Mouse (Mus musculus): ENCODE data around the gene Oaf. TPM values are rescaled to one million over a fixed set of nuclear protein-coding genes. Genes with fewer than 3 reads are reported as not detected.

The Oaf gene
- polyA plus RNA-seq, 1 experiment from 2014 or later: 41.2 TPM

GRCm38 (mm10) chr9:43242432-43242831 is 2.7 kb upstream of the Oaf start:
- no peaks in the 10 kb centered on the region for H3K9me3 ChIP-seq (ENCODE audit: control insufficient read depth, low read length)
- no peak overlapping the region for H3K4me2 ChIP-seq (ENCODE audit: low read length)
- no peak for ATAC-seq (ENCODE audit: insufficient number of reproducible peaks, insufficient read depth, low FRiP score, low read depth)
- H3K27ac ChIP-seq (replicated peaks in 1 of 2; ENCODE audit: control insufficient read depth in 1 of 2, insufficient read depth in 1 of 2, low read depth in 2 of 2, low read length in 2 of 2): no peak overlapping the region
- H3K27me3 ChIP-seq (ENCODE audit: control insufficient read depth, insufficient read depth, low read length): no peaks in the 10 kb centered on the region
- H3K4me1 ChIP-seq (ENCODE audit: control insufficient read depth in 2 of 2, insufficient read depth in 2 of 2, low read length in 2 of 2): peaks cover 25 to 32% of the 10 kb centered on the region in 2 experiments
- no peak overlapping the region for H3K9ac ChIP-seq (ENCODE audit: low read length)
- H3K4me3 ChIP-seq (ENCODE audit: control insufficient read depth in 1 of 2, insufficient read depth in 1 of 2, low read depth in 1 of 2, low read length in 2 of 2): no peak overlapping the region
- 78% methylated on average over 5 of the region's 5 CpGs for WGBS
- no peaks in the 10 kb centered on the region for H3K36me3 ChIP-seq (ENCODE audit: control insufficient read depth, insufficient read depth, low read length)

GRCm38 (mm10) chr9:43241970-43242369 is 2.3 kb upstream of the Oaf start:
- Histone ChIP-seq H3K27me3 (ENCODE audit: control insufficient read depth, insufficient read depth, low read length) (no peaks in the 10 kb centered on the region), H3K4me3 (ENCODE audit: control insufficient read depth in 1 of 2, insufficient read depth in 1 of 2, low read depth in 1 of 2, low read length in 2 of 2) (no peak overlapping the region), H3K4me1 (ENCODE audit: control insufficient read depth in 2 of 2, insufficient read depth in 2 of 2, low read length in 2 of 2) (peaks cover 27 to 32% of the 10 kb centered on the region in 2 experiments), H3K27ac (replicated peaks in 1 of 2; ENCODE audit: control insufficient read depth in 1 of 2, insufficient read depth in 1 of 2, low read depth in 2 of 2, low read length in 2 of 2) (no peak overlapping the region), H3K4me2 (ENCODE audit: low read length) (no peak overlapping the region), H3K9ac (ENCODE audit: low read length) (no peak overlapping the region), H3K9me3 (ENCODE audit: control insufficient read depth, low read length) (no peaks in the 10 kb centered on the region), H3K36me3 (ENCODE audit: control insufficient read depth, insufficient read depth, low read length) (no peaks in the 10 kb centered on the region)
- WGBS: 83% methylated on average over 8 of the region's 8 CpGs
- ATAC-seq (ENCODE audit: insufficient number of reproducible peaks, insufficient read depth, low FRiP score, low read depth): no peak

GRCm38 (mm10) chr9:43241291-43241690 is 1.6 kb upstream of the Oaf start:
- Histone ChIP-seq H3K9me3 (ENCODE audit: control insufficient read depth, low read length) (no peaks in the 10 kb centered on the region), H3K9ac (ENCODE audit: low read length) (no peak overlapping the region), H3K36me3 (ENCODE audit: control insufficient read depth, insufficient read depth, low read length) (0 out of 2 replicates have a peak, but pooled peaks cover 3% of the 10 kb centered on the region), H3K4me2 (ENCODE audit: low read length) (no peak overlapping the region), H3K4me1 (ENCODE audit: control insufficient read depth in 2 of 2, insufficient read depth in 2 of 2, low read length in 2 of 2) (peaks cover 23 to 30% of the 10 kb centered on the region in 2 experiments), H3K27ac (replicated peaks in 1 of 2; ENCODE audit: control insufficient read depth in 1 of 2, insufficient read depth in 1 of 2, low read depth in 2 of 2, low read length in 2 of 2) (no peak overlapping the region), H3K27me3 (ENCODE audit: control insufficient read depth, insufficient read depth, low read length) (no peaks in the 10 kb centered on the region), H3K4me3 (ENCODE audit: control insufficient read depth in 1 of 2, insufficient read depth in 1 of 2, low read depth in 1 of 2, low read length in 2 of 2) (no peak overlapping the region)
- no peak for ATAC-seq (ENCODE audit: insufficient number of reproducible peaks, insufficient read depth, low FRiP score, low read depth)
- WGBS: 59% methylated on average over 4 of the region's 4 CpGs

GRCm38 (mm10) chr9:43240594-43240900 is 836 bp upstream of the Oaf start:
- Histone ChIP-seq H3K9me3 (ENCODE audit: control insufficient read depth, low read length) (no peaks in the 10 kb centered on the region), H3K36me3 (ENCODE audit: control insufficient read depth, insufficient read depth, low read length) (0 out of 2 replicates have a peak, but pooled peaks cover 3% of the 10 kb centered on the region), H3K27ac (replicated peaks in 1 of 2; ENCODE audit: control insufficient read depth in 1 of 2, insufficient read depth in 1 of 2, low read depth in 2 of 2, low read length in 2 of 2) (peak overlapping the region; percentile 71 to 85), H3K27me3 (ENCODE audit: control insufficient read depth, insufficient read depth, low read length) (no peaks in the 10 kb centered on the region), H3K4me2 (ENCODE audit: low read length) (peak overlapping the region; percentile 76), H3K4me1 (ENCODE audit: control insufficient read depth in 2 of 2, insufficient read depth in 2 of 2, low read length in 2 of 2) (peaks cover 19 to 30% of the 10 kb centered on the region in 2 experiments), H3K9ac (ENCODE audit: low read length) (peak overlapping the region; percentile 85), H3K4me3 (ENCODE audit: control insufficient read depth in 1 of 2, insufficient read depth in 1 of 2, low read depth in 1 of 2, low read length in 2 of 2) (peak overlapping the region in 1 of 2 experiments; percentile 89; a peak in 1 of 4 replicates)
- WGBS: 19% methylated on average over 2 of the region's 2 CpGs
- ATAC-seq (ENCODE audit: insufficient number of reproducible peaks, insufficient read depth, low FRiP score, low read depth): no peak

- WGBS: 1% methylated on average over 51 of the region's 51 CpGs
- 0 out of 2 replicates have a peak, but pooled peaks cover 3% of the 10 kb centered on the region for H3K36me3 ChIP-seq (ENCODE audit: control insufficient read depth, insufficient read depth, low read length)
- H3K27me3 ChIP-seq (ENCODE audit: control insufficient read depth, insufficient read depth, low read length): no peaks in the 10 kb centered on the region
- H3K4me3 ChIP-seq (ENCODE audit: control insufficient read depth in 1 of 2, insufficient read depth in 1 of 2, low read depth in 1 of 2, low read length in 2 of 2): peak overlapping the region; percentile 56 to 89
- H3K9me3 ChIP-seq (ENCODE audit: control insufficient read depth, low read length): no peaks in the 10 kb centered on the region
- H3K27ac ChIP-seq (replicated peaks in 1 of 2; ENCODE audit: control insufficient read depth in 1 of 2, insufficient read depth in 1 of 2, low read depth in 2 of 2, low read length in 2 of 2): peak overlapping the region; percentile 71 to 85; a peak in 3 of 4 replicates
- H3K9ac ChIP-seq (ENCODE audit: low read length): peak overlapping the region; percentile 85
- peak; percentile 2; the same call in 1 of the 2 replicates for ATAC-seq (ENCODE audit: insufficient number of reproducible peaks, insufficient read depth, low FRiP score, low read depth)
- peaks cover 33 to 47% of the 10 kb centered on the region in 2 experiments for H3K4me1 ChIP-seq (ENCODE audit: control insufficient read depth in 2 of 2, insufficient read depth in 2 of 2, low read length in 2 of 2)
- peak overlapping the region; percentile 76 for H3K4me2 ChIP-seq (ENCODE audit: low read length)
Measured at GRCm38 (mm10) chr9:43238631-43239545, 823 bp downstream of the Oaf start.

GRCm38 (mm10) chr9:43238167-43238566 is 1.5 kb downstream of the Oaf start:
- H3K9me3 ChIP-seq (ENCODE audit: control insufficient read depth, low read length): no peaks in the 10 kb centered on the region
- H3K27ac ChIP-seq (replicated peaks in 1 of 2; ENCODE audit: control insufficient read depth in 1 of 2, insufficient read depth in 1 of 2, low read depth in 2 of 2, low read length in 2 of 2): no peak overlapping the region
- H3K36me3 ChIP-seq (ENCODE audit: control insufficient read depth, insufficient read depth, low read length): 0 out of 2 replicates have a peak, but pooled peaks cover 3% of the 10 kb centered on the region
- H3K27me3 ChIP-seq (ENCODE audit: control insufficient read depth, insufficient read depth, low read length): no peaks in the 10 kb centered on the region
- 62% methylated on average over 2 of the region's 2 CpGs for WGBS
- peaks cover 33 to 54% of the 10 kb centered on the region in 2 experiments for H3K4me1 ChIP-seq (ENCODE audit: control insufficient read depth in 2 of 2, insufficient read depth in 2 of 2, low read length in 2 of 2)
- H3K9ac ChIP-seq (ENCODE audit: low read length): peak overlapping the region; percentile 85
- peak overlapping the region; percentile 76 for H3K4me2 ChIP-seq (ENCODE audit: low read length)
- no peak for ATAC-seq (ENCODE audit: insufficient number of reproducible peaks, insufficient read depth, low FRiP score, low read depth)
- H3K4me3 ChIP-seq (ENCODE audit: control insufficient read depth in 1 of 2, insufficient read depth in 1 of 2, low read depth in 1 of 2, low read length in 2 of 2): peak overlapping the region; percentile 56 to 89

- H3K9ac ChIP-seq (ENCODE audit: low read length): peak overlapping the region; percentile 85; the same call in 1 of the 2 replicates
Measured at GRCm38 (mm10) chr9:43237111-43237775, 2.5 kb downstream of the Oaf start.

More at GRCm38 (mm10) chr9:43237111-43237775, 2.5 kb downstream of the Oaf start:
- Histone ChIP-seq H3K27me3 (ENCODE audit: control insufficient read depth, insufficient read depth, low read length) (no peaks in the 10 kb centered on the region), H3K9me3 (ENCODE audit: control insufficient read depth, low read length) (no peaks in the 10 kb centered on the region), H3K36me3 (ENCODE audit: control insufficient read depth, insufficient read depth, low read length) (0 out of 2 replicates have a peak, but pooled peaks cover 3% of the 10 kb centered on the region), H3K4me2 (ENCODE audit: low read length) (peak overlapping the region; percentile 76), H3K4me3 (ENCODE audit: control insufficient read depth in 1 of 2, insufficient read depth in 1 of 2, low read depth in 1 of 2, low read length in 2 of 2) (peak overlapping the region; percentile 56 to 89; a peak in 2 of 4 replicates), H3K27ac (replicated peaks in 1 of 2; ENCODE audit: control insufficient read depth in 1 of 2, insufficient read depth in 1 of 2, low read depth in 2 of 2, low read length in 2 of 2) (no peak overlapping the region), H3K4me1 (ENCODE audit: control insufficient read depth in 2 of 2, insufficient read depth in 2 of 2, low read length in 2 of 2) (peaks cover 40 to 63% of the 10 kb centered on the region in 2 experiments)
- ATAC-seq (ENCODE audit: insufficient number of reproducible peaks, insufficient read depth, low FRiP score, low read depth): no peak
- 55% methylated on average over 7 of the region's 7 CpGs for WGBS
